Mouse (Mus musculus) c-Kit-positive CD71-positive TER-119-positive erythroid progenitor cells, embryonic 14.5 days (primary cell): ENCODE measurements around the gene Mrps22.

ENCODE experiments used
- DNase-seq: peaks from one replicate; pipeline ENCODE4 v3.0.0-alpha.2; 2013; ENCODE audit warnings: low spot score

The Mrps22 gene

DNA sequence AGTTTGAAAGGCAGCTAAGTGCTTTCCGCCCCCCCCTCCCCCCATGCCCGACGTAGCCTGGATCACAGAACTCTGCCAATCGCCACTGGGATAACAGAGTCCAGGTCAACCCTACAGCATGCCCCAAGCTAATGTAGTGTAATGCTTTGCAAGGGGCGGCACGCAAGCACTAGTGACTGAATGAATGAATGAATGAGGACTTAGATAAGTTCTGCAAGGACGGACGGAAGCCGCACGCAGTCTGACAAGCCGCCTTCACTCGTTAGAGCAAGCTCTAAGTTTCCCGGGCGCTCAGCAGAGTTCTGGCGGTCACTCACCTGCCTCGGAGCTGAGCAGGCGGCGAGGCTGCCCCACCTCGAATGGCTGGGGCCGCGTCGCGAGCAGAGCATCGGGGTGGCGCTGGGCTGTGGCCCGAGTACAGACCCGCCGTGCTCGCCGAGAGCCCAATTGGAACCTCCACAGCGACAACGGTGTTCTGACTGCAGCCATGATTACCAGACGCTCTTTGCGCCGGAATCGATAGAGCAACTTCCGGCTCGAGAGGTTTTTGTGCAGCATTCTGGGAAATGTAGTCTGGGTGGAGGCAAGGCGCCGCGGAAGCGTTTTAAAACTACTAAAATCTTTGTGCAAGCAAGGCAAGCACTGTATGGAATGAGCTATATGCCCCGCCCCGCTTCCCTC, at the start of gene Mrps22:
Gene Mrps22 (minus strand): TSS at position 505 of the 681 bp plus-strand sequence.
- peak; percentile 79 for DNase-seq

DNA sequence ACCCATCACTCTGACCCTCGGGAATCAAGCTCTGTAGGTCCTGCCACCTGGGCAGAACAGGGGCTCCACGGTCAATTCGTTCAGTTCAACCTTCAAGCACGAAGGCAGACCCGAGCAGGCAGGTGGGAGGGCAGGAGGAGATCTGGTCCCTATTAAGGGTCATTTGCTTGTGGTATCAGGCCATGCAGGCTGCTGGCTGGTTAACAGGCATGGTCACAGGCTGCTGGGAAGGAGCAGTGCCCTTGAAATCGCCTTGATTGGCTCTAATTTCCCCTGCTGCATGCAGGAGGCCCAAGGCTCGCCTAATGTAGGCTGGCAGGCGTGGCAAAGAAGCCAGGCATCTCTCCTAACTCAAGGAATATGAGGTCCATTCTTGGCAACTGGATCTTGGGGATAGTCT, 49.1 kb upstream of the Mrps22 start:
- no peak for DNase-seq

DNA sequence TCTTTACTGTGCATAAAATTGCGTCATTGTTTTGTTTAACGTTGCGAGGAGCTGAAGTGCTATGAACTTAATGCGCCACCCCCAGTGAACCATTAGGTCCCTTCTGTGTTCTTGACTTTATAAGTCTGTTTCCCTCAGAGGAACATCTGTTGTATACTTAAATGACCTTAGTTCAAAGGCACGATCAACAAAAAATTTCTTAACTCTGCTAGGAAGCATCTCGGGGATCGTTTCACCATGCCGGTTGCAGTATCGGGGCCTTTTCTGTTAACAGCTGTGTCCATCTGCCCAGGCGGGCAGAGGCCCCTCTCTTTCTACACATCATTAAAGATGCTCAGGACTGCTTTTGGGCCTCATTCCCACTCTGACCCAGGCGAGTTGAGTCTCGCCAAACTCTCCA, 46.0 kb upstream of the Mrps22 start:
- DNase-seq, result no peak

DNA sequence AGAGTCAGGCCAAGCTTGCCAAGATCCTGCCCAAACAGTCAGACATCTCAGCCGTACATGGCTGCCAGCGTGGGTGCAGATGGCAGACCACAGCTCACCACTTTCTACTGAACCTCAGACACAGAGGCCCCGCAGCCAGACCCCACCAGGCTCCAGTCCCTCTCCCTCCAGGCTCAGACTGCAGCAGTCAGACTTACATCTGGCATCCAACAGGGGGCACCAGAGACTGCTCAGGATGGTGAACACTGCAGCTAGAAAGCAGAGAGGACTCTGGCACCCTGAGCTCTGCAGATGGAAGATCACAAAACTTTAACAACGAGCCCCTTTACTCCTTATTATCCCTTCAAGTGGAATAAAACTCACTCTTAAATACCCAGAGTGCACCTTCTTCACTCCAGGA, 44.3 kb upstream of the Mrps22 start:
- DNase-seq, result peak; percentile 5

DNA sequence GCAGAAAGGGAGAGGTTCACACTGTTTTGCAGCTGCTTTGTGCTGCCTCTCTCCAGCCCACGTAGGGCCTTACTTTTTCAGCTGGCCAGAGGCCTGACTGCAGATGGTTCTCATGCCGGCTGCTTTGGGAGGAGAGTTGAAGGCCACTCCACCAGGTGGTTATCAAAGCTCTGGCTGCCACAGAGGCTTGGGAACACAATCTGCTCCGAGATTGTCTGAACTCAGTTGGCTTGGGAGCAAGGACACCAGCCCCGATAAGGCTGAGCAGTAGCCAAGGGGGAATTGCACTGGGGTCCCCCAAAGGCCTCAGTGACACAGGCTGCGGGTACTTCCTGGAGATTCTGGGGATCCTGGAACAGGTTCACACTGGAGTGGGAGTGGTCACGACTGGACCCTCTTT, 40.7 kb upstream of the Mrps22 start:
- no peak for DNase-seq

DNA sequence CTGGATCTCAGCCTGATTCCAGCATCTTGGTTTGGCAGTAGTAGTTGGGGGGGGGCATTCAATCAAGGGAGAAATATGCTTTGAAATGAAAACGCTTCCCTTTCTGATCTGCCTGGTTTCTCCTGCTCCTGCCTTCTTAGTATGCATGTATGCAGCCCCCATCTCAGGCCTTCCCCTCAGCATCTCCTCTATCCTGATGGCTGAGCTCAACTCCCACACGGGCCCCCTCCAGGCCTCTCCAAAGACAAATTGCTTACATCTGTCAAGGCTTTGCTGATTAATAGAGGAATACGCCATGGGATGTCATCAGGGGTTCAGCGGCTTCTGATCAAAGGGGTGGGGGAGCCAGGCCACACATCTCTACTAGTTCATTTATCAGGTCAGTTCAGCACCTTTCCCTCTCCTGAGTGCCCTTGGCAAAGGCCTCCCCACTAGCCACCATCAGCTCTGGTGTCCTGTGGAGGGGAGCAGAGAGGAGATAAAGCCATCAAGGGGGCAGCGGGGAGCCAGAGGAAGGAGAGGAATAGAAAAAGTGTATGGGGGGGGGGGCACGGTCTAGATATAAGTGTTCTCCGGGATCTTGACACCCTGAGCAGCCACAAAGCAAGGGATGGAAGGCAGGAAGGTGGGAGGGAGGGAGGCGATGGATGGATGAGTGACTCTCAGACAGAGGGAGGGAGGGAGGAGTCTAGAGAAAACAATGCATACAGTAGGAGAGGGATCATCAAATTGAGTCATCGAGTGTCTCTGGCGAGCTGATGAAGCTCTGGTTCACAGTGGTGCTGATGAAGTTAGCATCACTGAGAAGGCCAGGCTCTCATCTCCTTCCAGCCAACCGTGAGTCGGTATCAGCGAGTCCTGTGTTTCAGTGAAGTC, 32.1 kb upstream of the Mrps22 start:
- no peak for DNase-seq

DNA sequence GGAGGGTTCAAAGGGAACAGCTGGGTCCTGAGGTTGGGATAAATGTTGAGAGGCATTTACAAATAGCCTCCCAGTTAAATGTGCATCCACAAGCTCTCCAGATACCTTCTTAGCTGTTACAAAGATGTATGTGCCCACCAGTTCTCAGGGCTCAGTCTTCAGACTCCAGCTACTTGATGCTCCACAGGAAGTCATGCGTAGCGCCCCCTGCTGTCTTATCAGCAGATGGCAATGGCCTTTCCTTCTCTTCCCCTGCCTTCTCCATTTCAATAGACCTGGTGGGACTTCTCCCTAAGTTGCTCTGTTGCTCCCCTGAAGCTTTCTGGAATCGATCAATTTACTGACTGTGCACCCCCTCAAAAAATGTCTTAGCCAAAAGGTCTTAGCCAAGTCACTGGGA, 27.0 kb upstream of the Mrps22 start:
- DNase-seq, result peak; percentile 31

DNA sequence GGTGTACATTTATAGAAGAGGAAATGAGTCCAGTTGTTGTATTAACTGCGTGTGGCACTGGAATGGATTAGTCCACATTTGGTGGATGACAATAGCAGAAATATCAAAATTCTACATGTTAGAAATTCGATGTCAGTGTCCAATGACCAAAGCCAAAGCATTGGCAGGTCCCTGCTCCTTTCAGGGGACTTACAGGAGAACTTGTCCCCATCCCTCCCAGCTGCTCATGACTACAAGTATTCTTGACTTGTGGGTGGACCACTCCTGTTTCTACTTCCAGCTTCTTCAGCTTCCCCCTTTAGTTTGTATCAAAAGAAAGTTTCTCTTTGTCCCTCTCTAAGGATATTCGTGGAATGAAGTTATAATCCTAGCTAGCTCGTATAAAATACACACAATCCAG, 3.4 kb upstream of the Mrps22 start:
- no peak for DNase-seq

DNA sequence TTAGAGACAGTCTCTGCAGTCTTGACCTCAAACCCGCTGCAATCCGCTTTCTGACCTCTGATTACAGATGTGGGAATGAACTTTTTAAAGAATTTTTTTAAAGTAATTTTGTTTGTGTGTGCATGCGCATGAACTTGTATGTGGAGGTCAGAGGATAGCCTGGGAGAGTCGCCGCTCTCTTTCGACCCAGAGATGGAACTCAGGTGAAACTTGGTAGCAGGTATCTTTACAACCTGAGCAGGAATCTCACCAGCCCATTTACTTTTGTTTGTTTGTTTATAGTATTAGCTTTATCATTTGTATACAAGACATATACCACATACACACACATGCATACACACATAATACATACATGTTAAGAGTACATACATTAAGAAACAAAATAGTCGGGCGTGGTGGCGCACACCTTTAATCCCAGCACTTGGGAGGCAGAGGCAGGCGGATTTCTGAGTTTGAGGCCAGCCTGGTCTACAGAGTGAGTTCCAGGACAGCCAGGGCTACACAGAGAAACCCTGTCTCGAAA, 438 bp upstream of the Mrps22 start:
- DNase-seq, result no peak

DNA sequence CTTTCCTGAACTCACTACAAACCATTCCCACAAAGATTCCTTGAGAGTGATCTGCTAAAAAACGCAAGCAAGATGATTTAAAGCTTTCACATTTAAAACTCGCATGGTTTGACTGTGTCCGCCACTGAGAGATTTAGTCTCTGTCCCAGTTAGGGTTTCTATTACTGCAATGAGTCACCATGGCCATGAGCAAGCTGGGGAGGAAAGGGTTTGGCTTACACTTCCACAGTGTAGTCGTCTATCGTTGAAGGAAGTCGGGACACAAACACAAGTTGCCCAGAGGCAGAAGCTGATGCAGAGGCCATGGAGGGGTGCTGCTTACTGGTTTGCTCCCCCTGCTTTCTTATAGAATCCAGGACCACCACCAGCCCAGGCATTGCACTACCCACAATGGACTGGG, 1.4 kb downstream of the Mrps22 start:
- no peak for DNase-seq

DNA sequence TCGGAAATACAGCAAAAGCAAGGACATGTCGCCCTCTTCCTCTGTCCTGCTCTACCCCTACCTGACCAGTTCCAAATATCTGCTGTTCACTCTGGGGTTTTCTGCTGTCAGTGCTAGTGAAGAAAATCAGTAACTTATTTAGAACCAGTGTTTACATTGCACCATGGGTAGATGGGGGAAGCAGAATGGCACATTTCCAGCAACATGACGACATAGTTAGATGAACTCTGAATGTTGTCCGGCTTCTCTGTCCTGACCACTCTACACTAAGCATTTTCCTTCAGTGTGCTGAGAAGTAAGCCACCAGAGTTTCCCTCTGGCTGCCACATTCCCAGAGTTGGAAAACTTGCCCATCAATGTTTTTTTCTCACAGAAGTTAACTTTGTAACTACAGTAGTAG, 17.6 kb downstream of the Mrps22 start:
- no peak for DNase-seq

DNA sequence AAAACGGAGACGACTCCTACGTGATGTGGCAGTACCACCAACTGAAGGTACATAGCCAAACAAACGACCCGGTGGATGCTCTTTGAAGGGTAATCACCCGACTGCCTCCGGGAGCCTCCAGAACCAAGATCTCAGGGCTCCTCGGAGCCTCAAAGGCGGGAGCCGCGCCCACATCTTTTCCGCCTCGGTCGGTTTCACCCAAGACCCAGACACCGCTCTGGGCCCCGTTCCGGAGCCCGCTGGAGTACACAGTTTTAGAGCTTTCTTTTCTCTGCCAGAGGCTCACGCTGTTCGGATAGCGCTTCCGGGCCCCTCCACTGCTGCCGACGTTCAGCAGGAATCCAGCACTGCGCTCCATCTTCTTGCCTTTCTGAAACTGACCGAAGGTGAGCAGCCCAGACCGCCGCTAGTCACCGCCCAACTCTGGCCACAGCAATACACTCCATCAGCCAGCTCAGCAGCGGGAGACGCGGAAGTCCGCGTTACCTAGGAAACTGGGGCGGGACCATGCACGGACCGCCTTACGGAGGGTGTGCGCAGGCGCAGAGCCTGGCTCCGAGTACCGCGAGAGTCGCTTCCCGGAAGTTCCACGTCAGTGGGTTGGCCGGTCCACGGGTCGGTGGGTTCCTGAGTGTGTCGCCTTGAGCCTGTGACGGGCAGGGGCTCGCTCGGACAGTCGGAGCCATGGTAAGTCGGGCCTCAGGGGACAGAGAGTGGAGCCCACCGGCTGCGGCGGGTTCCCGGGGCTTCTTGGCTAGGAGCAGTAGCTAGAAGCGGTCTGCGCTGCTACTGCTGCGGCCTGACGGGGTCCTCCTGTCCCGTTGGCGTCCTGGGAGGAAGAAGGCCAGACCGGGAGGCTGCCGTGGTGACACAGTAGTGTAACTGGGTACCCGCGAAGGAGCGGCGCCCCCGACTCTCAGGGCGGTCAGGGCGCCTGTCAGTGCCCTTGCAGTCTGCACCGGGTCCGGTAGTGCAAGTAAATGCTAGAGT, 38.0 kb downstream of the Mrps22 start, which contains the start of gene Copb2:
Gene Copb2 (plus strand): TSS at position 585 of the 990 bp plus-strand sequence.
- DNase-seq, result peak; percentile 97

DNA sequence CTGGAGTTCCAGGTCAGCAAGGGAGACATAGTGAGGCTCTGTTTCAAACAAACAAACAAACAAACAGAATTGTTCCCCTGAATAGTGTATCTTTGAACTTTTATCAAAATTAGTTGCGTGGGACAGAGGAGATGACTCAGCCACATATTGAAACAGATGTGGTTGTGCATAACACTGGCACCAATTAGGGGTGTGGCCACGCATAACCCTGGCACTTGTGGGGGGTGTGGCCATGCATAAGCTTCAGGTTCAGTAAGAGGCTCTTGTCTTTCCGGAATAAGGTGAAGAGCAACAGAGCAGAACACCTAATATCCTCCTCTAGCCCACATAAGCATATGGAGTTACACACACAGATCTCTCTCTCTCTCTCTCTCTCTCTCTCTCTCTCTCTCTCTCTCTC, 57.4 kb downstream of the Mrps22 start:
- no peak for DNase-seq
